Mouse (Mus musculus) hindbrain, embryonic 12.5 days (tissue): ENCODE measurements around the gene Fam20b. TPM values are rescaled to one million over a fixed set of nuclear protein-coding genes. Genes with fewer than 3 reads are reported as not detected.

ENCODE experiments used
- ATAC-seq: fragments of 200-750 bp; cut with Nextera tagmentation; 2 replicates; pipeline ENCODE4 v1.8.0; 2017; ENCODE audit warnings: moderate TSS enrichment; ENCODE audit not compliant: low FRiP score
- H3K27ac ChIP-seq: fragments of 300-500 bp; sonication (generic); 2 replicates; pipeline ENCODE4 v1.5.1; 2016; ENCODE audit warnings: mild to moderate bottlenecking
- H3K27me3 ChIP-seq: fragments of 300-500 bp; sonication (generic); 2 replicates; pipeline ENCODE4 v1.6.1; 2016; ENCODE audit warnings: mild to moderate bottlenecking
- H3K36me3 ChIP-seq: fragments of 300-500 bp; sonication (generic); 2 replicates; pipeline ENCODE4 v1.6.1; 2016; ENCODE audit warnings: mild to moderate bottlenecking
- H3K4me1 ChIP-seq: fragments of 300-500 bp; sonication (generic); 2 replicates; pipeline ENCODE4 v1.6.1; 2016
- H3K4me2 ChIP-seq: fragments of 300-500 bp; sonication (generic); replicated peaks from 2 replicates; pipeline ENCODE4 v1.6.1; 2016; ENCODE audit warnings: mild to moderate bottlenecking
- H3K4me3 ChIP-seq: fragments of 300-500 bp; sonication (generic); 2 replicates; pipeline ENCODE4 v1.5.1; 2016; ENCODE audit warnings: mild to moderate bottlenecking
- H3K9ac ChIP-seq: fragments of 300-500 bp; sonication (generic); 2 replicates; pipeline ENCODE4 v1.6.1; 2016; ENCODE audit warnings: mild to moderate bottlenecking, moderate library complexity
- H3K9me3 ChIP-seq: fragments of 300-500 bp; sonication (generic); replicated peaks from 2 replicates; pipeline ENCODE4 v1.6.1; 2016; ENCODE audit warnings: mild to moderate bottlenecking
- WGBS: fragments of 180-500 bp; shearing (Covaris S2); methylation state at CpG from one replicate; pipeline ENCODE4 v1.1.7; 2016; 5-methylcytosine and 5-hydroxymethylcytosine counted together
- polyA plus RNA-seq: library from polyadenylated mRNA; unstranded; fragments of >200 nt; fragmentation: Nextera tagmentation; extraction: Ambion mirVana; gene quantifications from 2 replicates; pipeline ENCODE4 v1.2.1, GENCODE M21; 2016

The Fam20b gene
- polyA plus RNA-seq: 29.7 and 32.1 TPM in 2 replicates

- H3K9me3 ChIP-seq: no peaks in the 10 kb centered on the region
- H3K27me3 ChIP-seq: 0 out of 2 replicates have a peak, but pooled peaks cover 3% of the 10 kb centered on the region
- peak within 1 kb of the TSS; percentile 95 for H3K4me3 ChIP-seq
- peak within 1 kb of the TSS; percentile 93 for H3K27ac ChIP-seq
- peak within 1 kb of the TSS; percentile 67 for H3K4me2 ChIP-seq
- no peaks in the 10 kb centered on the region for H3K36me3 ChIP-seq
- peak within 1 kb of the TSS; percentile 94 for H3K9ac ChIP-seq
- peaks cover 10% of the 10 kb centered on the region for H3K4me1 ChIP-seq
- peak; percentile 97 for ATAC-seq
- WGBS: 2% methylated on average over 41 of the region's 47 CpGs
These were observed at the start of gene Fam20b for GRCm38 (mm10) chr1:156718950-156719805. Gene Fam20b, minus strand, starts transcription at chr1:156719086.

DNA sequence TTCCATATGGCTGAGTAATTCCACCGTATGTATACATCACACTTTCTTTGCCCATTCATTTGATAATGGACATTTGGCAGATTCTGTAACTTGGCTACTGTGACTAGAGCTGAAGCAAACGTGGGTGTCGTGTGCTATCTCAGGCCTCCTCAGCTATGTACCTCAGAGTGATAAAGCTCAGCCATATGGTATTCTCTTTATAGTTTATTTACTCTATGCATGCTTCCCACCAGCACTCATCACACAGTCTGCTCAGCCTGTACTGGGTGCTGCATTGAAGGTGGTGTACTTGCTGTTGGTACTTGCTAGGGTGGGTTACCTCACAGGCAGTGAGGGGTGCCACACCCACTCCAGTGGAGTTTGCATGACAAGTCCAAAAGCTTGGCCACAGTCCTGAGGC is 46.4 kb upstream of the Fam20b start:
- H3K4me3 ChIP-seq: no peak overlapping the region
- no peak overlapping the region for H3K27ac ChIP-seq
- 96% methylated on average over 3 of the region's 3 CpGs for WGBS
- peaks cover 6% of the 10 kb centered on the region for H3K4me1 ChIP-seq
- H3K9ac ChIP-seq: no peak overlapping the region
- ATAC-seq: no peak
- no peak overlapping the region for H3K4me2 ChIP-seq
- H3K36me3 ChIP-seq: no peaks in the 10 kb centered on the region
- H3K27me3 ChIP-seq: no peaks in the 10 kb centered on the region
- H3K9me3 ChIP-seq: peaks cover 24% of the 10 kb centered on the region

- WGBS: 70% methylated on average over 6 of the region's 6 CpGs
- H3K27ac ChIP-seq: no peak overlapping the region
- peaks cover 6% of the 10 kb centered on the region for H3K4me1 ChIP-seq
- peaks cover 24% of the 10 kb centered on the region for H3K9me3 ChIP-seq
- no peaks in the 10 kb centered on the region for H3K27me3 ChIP-seq
- H3K36me3 ChIP-seq: no peaks in the 10 kb centered on the region
- no peak for ATAC-seq
- no peak overlapping the region for H3K9ac ChIP-seq
- H3K4me3 ChIP-seq: no peak overlapping the region
- H3K4me2 ChIP-seq: no peak overlapping the region
These were observed 45.7 kb upstream of the Fam20b start for GRCm38 (mm10) chr1:156764584-156764983.

DNA sequence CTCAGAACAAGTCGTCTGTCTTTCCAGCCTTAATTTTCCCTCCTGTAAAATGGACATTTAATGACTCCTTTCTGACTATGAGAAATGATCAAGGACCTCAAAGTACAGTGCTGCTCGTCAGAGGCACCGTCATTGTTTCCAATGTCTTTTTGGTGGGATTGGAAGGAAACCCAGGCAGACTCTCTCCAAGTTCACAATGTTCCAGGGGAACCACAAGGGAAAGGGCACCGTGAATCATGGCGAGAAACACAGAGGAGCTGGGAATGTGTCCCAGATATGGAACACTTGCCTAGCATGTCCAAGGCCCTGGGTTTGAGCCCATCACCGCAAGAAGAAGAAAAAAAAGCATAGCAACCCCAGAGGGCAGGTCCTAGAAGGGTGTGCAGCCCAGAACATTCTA is 44.4 kb upstream of the Fam20b start:
- no peak overlapping the region for H3K4me2 ChIP-seq
- 90% methylated on average over 6 of the region's 6 CpGs for WGBS
- H3K9ac ChIP-seq: no peak overlapping the region
- ATAC-seq: no peak
- no peaks in the 10 kb centered on the region for H3K27me3 ChIP-seq
- peaks cover 6% of the 10 kb centered on the region for H3K4me1 ChIP-seq
- H3K27ac ChIP-seq: no peak overlapping the region
- no peak overlapping the region for H3K4me3 ChIP-seq
- H3K36me3 ChIP-seq: no peaks in the 10 kb centered on the region
- H3K9me3 ChIP-seq: peaks cover 24% of the 10 kb centered on the region

DNA sequence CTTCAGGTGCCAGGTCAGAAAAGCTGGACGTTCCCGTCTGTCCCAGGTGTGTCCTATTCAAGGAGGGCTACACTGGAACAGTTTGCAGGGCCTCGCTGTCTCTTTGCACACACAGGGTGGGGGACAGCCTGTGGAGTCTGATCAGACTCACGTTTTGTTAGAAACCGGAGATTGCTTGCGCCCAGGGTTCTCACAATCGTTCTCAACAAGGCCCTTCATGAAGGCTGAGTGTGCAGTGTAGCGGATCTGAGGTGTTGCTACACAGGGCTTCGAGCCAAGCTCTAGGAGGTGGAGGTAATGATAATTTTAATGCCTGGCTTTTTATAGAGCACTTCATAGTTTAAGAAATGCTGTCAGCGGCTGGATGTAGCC is 42.5 kb upstream of the Fam20b start:
- Histone ChIP-seq H3K36me3 (no peaks in the 10 kb centered on the region), H3K4me3 (no peak overlapping the region), H3K27me3 (no peaks in the 10 kb centered on the region), H3K9me3 (peaks cover 11% of the 10 kb centered on the region; the same call in 1 of the 2 replicates), H3K4me1 (peaks cover 8% of the 10 kb centered on the region), H3K9ac (no peak overlapping the region), H3K27ac (peak overlapping the region; percentile 12), H3K4me2 (no peak overlapping the region)
- 59% methylated on average over 10 of the region's 10 CpGs for WGBS
- ATAC-seq: no peak

GRCm38 (mm10) chr1:156760549-156761429 is 41.9 kb upstream of the Fam20b start:
- WGBS: 61% methylated on average over 13 of the region's 13 CpGs
- H3K4me2 ChIP-seq: no peak overlapping the region
- peak overlapping the region; percentile 71 for H3K27ac ChIP-seq
- ATAC-seq: 0 out of 2 replicates have a peak, but pooled peaks have one; percentile 20
- H3K4me1 ChIP-seq: peaks cover 8% of the 10 kb centered on the region
- no peak overlapping the region for H3K9ac ChIP-seq
- no peaks in the 10 kb centered on the region for H3K36me3 ChIP-seq
- H3K27me3 ChIP-seq: no peaks in the 10 kb centered on the region
- peaks cover 5% of the 10 kb centered on the region; the same call in 1 of the 2 replicates for H3K9me3 ChIP-seq
- H3K4me3 ChIP-seq: no peak overlapping the region

DNA sequence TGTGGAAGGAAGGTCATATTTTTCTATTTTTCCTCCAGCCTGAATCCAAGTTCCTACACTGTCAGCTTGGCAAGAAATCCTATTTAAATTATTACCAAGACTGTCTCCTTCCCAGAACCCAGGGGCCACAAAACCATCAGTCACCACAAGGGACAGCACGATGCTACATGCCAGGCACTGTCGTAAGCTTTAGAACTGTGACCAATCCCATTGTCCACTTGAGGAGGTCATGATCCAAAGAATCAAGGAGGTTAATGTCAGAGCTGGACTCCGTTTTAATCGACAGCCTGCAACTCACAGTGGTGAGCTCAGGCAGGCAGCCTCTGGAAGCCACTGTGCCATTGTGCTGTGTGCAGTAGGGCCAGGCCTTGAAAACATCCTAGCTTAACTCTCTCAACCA is 39.4 kb upstream of the Fam20b start:
- Histone ChIP-seq H3K9me3 (no peaks in the 10 kb centered on the region), H3K27me3 (no peaks in the 10 kb centered on the region), H3K9ac (no peak overlapping the region), H3K27ac (no peak overlapping the region), H3K4me3 (no peak overlapping the region), H3K36me3 (no peaks in the 10 kb centered on the region), H3K4me1 (peaks cover 29% of the 10 kb centered on the region), H3K4me2 (no peak overlapping the region)
- no peak for ATAC-seq
- WGBS: 17% methylated on average over 4 of the region's 4 CpGs

- ATAC-seq: peak; percentile 63
- no peak overlapping the region for H3K4me3 ChIP-seq
- no peaks in the 10 kb centered on the region for H3K9me3 ChIP-seq
- peak overlapping the region; percentile 19 for H3K4me2 ChIP-seq
- H3K36me3 ChIP-seq: no peaks in the 10 kb centered on the region
- H3K27me3 ChIP-seq: no peaks in the 10 kb centered on the region
- peaks cover 41% of the 10 kb centered on the region for H3K4me1 ChIP-seq
- peak overlapping the region; percentile 87 for H3K27ac ChIP-seq
- WGBS: 36% methylated on average over 15 of the region's 15 CpGs
- no peak overlapping the region for H3K9ac ChIP-seq
These were observed 35.9 kb upstream of the Fam20b start for GRCm38 (mm10) chr1:156754608-156755413.

DNA sequence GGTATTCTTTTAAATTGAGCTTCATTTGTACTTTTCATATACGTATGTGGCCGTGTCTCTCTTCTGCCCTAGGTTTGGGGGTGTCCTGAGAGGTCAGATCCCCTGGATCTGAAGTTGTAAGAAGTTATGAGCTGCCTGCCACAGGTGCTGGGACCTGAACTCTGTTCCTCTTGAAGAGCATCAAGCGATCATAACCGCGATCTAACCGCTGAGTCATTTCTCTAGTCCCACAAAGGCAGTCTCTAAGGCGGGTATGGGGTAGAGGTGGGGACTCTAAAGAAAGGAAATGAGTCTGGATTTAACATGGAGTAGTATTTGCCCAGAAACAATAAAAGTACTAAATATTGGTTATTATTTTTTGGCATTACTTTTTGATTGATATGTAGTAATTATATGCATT is 34.1 kb upstream of the Fam20b start:
- no peak for ATAC-seq
- whole genome bisulfite sequencing: 56% methylated on average over 7 of the region's 7 CpGs
- H3K4me3 ChIP-seq: no peak overlapping the region
- H3K36me3 ChIP-seq: no peaks in the 10 kb centered on the region
- peaks cover 47% of the 10 kb centered on the region for H3K4me1 ChIP-seq
- H3K9ac ChIP-seq: no peak overlapping the region
- H3K4me2 ChIP-seq: peak overlapping the region; percentile 38; the same call in 1 of the 2 replicates
- H3K27me3 ChIP-seq: no peaks in the 10 kb centered on the region
- H3K9me3 ChIP-seq: no peaks in the 10 kb centered on the region
- H3K27ac ChIP-seq: 0 out of 2 replicates have a peak overlapping the region, but pooled peaks have one; percentile 81

GRCm38 (mm10) chr1:156752020-156752724 is 33.3 kb upstream of the Fam20b start:
- no peak overlapping the region for H3K9ac ChIP-seq
- H3K27me3 ChIP-seq: no peaks in the 10 kb centered on the region
- H3K4me1 ChIP-seq: peaks cover 45% of the 10 kb centered on the region
- H3K36me3 ChIP-seq: no peaks in the 10 kb centered on the region
- H3K4me3 ChIP-seq: 0 out of 2 replicates have a peak overlapping the region, but pooled peaks have one; percentile 6
- H3K4me2 ChIP-seq: peak overlapping the region; percentile 38
- peak; percentile 79 for ATAC-seq
- H3K9me3 ChIP-seq: no peaks in the 10 kb centered on the region
- 2% methylated on average over 21 of the region's 21 CpGs for WGBS
- peak overlapping the region; percentile 81 for H3K27ac ChIP-seq

GRCm38 (mm10) chr1:156750261-156750660 is 31.4 kb upstream of the Fam20b start:
- H3K4me1 ChIP-seq: peaks cover 42% of the 10 kb centered on the region
- no peak overlapping the region for H3K27ac ChIP-seq
- H3K27me3 ChIP-seq: no peaks in the 10 kb centered on the region
- H3K4me3 ChIP-seq: no peak overlapping the region
- no peaks in the 10 kb centered on the region for H3K9me3 ChIP-seq
- no peaks in the 10 kb centered on the region for H3K36me3 ChIP-seq
- H3K4me2 ChIP-seq: no peak overlapping the region
- 42% methylated on average over 4 of the region's 4 CpGs for WGBS
- ATAC-seq: no peak
- H3K9ac ChIP-seq: no peak overlapping the region
